Mouse (Mus musculus): Measurements from ENCODE around the gene H2-DMb2.

DNA sequence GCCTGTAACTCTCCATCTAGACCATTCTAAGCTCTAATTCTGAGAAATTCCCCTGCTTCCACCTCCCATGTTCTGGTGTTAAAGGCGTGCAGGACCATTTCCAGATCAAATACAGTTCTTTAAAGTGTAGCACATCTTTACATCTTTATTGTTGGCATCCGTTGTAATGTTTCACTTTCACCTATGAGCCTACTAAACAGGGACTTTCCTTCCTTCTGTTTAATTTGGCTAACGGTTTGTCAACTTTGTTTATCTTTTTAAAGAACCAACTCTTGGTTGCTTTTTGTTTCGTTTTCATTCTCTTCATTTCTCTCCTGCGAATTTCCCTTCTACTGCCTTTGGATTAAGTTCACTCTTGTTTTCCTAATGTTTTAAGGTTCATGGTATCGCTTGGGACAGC, 40.3 kb upstream of the H2-DMb2 start:
- TF ChIP-seq EP300 (IDR thresholded peaks at IDR 0.05; ENCODE audit: low read depth) = no peak
- TF ChIP-seq CTCF (IDR thresholded peaks at IDR 0.05; ENCODE audit: low read depth) = no peak

All from liver, postnatal 0 days (tissue).